Mouse (Mus musculus): ENCODE measurements at regions not wholly inside any gene's neighbourhood (a gene's known extent, or its start where the extent isn't known, plus 50 kb on each side); places are given as distances from the start of the nearest gene placed in this dataset.

DNA sequence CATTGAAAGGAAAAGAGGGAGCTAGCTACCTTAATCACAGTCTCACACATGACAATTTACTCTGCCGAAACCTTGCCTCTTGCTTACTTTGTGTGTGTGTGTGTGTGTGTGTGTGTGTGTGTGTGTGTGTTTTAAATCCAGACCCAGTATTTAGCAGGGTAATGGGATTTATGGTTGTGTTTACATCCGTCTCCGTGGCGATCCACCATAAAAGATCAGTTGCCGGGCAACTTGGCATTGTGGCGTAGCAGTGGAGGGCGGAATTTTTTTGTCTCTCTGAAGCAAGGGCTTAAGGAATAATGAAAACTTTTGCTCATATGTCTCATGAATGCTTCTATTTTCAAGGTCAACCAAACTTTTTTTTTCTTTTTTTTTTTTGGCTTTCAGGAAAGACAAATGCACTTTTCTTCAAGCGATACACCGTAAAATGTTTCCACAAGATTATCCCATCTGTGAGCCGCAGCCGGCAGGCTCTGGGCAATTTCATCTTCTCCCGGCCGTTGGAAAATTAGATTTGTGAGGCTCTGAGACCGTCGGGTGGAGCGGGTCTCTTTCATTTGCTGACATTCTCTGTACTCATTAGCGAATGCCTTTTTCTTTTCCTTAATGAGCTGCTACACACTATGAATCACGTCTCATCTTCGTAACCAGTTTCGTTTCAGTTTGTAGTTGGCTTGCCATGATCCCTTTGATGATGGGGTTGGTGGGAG lies 53.9 kb upstream of the Ptch1 start:
- DNase-seq (ENCODE audit: low spot score in 2 of 2): no peak

DNA sequence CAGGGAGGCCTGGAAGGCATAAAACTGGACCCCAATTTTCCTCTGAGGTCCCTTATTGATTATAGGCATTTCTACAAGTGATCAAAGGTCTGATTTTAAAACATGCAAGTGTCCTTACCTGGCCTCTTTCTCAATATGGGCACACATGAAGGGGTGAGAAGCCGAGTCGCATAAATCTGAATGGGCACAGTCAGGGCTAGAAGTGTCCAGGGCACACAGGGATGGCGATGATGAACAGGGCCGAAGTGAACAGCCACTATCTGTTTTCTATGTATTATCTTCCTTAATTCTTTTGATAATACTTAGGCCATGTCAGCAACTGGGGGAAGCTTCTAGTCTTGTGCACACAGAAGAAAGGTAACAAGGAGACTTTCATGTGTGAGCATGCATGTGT lies 54.5 kb upstream of the Ptch1 start:
- DNase-seq (ENCODE audit: low spot score in 2 of 2): no peak

DNA sequence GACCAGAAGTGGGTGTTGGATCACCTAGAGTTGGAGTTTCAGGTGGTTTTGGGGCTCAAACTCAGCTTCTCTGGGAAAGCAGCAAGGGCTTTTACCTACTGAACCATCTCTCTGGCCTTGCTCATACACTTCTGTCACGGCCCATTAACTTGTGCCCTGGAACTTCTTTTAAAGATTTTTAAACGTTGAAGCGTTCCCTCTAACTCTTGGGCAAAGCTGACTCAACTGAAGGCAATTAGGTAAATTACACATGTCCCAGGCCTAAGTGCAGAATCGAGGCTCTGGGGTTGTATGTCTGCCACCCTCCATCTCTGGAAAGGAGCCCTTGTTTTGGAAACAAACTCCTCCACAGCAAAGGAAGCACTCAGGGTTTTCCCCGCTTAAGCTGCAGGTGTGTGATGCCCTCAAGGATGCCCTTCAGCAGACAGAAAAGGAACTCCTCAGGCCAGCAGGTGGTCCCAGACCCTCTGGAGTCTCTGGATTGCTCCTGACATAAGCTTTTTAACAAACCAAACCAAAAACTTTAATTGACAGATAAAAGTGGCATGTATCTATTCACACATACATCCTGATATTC lies 58.5 kb upstream of the Ptch1 start:
- DNase-seq (ENCODE audit: low spot score in 2 of 2): no peak

DNA sequence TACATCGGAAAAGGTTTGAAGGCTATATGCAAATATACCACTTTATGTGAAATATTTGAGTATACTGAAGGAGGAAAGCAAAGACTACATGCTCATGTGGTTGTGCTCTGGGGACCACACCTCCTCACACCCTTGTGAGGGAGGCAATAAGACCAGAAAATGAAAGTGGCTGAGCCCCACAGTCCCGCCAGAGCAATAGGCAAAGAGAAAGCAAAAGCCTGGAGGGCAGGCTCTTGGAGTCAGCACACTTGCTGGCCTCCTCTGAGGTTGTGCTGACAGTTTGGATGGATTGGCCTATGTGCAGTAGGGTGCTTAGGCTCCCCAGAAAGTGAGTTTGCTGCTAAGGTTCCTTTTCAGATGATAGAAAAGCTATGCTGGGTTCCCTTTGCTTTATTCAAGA lies 60.9 kb upstream of the Ptch1 start:
- no peak for DNase-seq (ENCODE audit: low spot score in 2 of 2)

DNA sequence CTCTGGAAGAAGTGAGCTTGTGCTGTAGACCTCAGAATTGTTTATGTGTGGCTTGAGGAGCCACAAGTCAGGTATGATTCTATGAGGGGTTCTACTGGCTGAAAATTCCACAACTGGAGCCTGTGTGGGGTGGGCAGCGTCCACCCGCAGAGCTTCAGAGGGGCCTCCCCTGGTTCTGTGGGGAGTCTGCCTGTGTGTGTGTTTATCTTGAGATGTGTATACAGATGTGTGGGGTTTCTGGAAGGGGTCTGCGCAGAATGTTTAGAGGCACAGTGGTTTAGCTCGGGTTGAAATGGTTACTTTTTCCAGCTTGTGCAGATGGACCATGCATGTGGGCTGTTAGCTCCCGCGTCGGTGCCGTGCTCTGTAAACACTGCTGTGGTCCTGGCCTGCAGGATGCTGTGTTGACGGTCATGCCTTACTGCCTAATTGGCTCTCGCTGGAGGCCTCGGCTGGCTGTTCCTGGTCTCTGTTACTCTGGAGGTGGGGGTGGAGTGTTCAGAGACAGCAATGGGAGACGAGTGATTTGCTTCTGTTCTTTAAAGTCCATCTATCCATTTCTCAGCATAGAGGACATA lies 68.3 kb upstream of the Ptch1 start:
- DNase-seq (ENCODE audit: low spot score in 2 of 2): no peak

DNA sequence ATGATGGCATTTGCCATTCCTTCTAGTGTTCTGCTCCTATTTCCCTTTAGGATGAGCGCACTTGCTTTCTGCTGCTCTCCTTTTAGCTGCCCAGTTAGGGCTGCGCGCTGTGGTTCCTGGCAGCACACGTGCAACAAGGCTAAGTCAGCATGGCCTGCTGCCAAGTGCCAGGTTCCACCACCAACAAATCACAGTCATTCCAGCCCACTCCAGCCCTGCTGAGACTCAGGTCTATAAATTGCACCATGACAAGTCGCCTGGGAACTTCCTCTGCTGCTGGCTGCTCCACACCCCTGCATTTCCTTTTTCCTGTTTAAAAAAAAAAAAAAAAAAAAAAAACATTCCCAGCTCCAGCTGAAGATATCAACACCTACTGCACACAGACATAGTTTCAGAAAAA lies 69.2 kb upstream of the Ptch1 start:
- DNase-seq (ENCODE audit: low spot score in 2 of 2): peak; percentile 7 to 59

DNA sequence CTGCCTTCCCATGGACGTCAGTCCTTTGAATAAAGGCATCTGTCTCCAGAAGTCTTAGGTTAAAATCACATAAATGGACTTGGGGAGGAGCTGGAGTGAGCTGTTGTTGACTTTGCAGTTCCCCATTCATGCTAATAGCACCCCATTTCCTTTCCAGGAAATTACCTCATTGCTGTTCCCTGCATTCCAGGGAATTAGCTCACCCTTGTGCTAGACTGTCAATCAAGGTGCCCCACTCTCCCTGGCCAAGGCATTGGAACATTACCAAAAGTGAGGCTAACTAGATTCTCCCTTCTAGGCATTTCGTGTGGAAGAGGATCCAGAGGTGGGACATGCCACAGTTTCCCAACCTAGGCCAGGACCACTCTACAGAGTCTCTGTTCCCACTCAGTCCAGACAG lies 70.0 kb upstream of the Ptch1 start:
- no peak for DNase-seq (ENCODE audit: low spot score in 2 of 2)

DNA sequence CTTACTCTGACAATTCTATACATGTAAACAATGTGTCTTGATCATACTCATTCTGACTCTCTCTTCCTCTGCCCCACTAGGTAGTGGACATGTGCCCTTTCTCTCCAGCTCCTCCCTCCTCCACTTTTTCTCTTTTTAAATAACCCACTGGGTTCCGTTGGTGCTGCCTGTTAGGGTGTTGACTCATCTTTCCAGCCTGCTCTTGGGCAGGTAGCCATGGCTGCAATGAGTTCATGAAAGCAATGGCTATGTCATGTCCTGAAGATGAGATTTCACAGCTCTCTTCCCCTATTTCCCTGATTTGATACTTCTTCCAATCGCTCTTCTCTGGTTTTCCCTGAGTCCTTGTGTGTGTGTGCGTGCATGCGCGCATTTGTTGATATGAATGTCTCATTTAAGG lies 70.9 kb upstream of the Ptch1 start:
- no peak for DNase-seq (ENCODE audit: low spot score in 2 of 2)

DNA sequence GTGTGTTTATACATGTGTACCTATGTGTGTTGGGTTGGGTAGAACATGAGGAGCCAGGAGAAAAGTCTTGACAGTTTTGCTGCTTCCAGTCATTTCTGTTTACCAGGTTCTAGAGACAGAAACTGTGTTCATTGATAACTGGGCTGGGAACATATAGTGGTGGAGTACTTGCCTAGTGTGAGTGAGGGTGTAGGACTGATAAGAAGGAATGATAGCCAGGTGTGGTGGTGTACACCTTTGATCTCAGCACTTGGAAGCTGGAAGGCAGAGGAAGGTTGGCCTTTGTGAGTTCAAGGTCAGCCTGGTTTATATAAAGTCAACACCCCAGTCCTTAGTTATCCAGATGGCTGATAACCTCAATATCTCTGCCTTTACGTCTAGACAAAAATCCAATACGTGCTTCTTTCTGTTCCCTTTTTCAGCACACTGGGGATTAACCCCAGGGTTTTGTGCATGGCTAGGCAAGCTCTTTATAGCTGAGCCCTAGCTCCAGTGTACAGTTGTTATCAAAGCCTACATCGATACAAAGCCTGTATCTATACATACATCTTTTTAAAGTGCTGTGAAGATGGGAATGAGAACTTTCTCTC lies 75.8 kb upstream of the Ptch1 start:
- DNase-seq (ENCODE audit: low spot score in 2 of 2): no peak

DNA sequence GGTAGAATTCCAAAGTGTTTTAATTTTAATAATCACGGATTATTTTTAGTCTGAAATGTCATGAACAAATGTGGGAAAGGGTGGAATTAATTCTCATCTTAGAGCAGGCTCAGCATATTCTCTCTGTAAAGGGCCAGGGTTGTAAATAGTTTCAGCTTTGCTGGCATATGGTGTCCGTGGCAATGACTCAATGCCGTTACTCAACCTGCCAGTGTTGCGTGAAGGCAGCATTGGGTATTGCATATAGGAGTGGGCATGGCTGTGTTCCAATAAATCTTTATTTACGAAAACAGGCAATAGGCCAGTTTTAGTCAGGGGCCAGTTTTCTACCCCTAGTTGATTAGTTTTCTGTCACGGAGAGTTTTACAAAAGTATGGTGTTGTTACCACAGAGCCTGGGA lies 81.1 kb upstream of the Ptch1 start:
- DNase-seq (ENCODE audit: low spot score in 2 of 2): peak in 1 of 2 experiments; percentile 11

DNA sequence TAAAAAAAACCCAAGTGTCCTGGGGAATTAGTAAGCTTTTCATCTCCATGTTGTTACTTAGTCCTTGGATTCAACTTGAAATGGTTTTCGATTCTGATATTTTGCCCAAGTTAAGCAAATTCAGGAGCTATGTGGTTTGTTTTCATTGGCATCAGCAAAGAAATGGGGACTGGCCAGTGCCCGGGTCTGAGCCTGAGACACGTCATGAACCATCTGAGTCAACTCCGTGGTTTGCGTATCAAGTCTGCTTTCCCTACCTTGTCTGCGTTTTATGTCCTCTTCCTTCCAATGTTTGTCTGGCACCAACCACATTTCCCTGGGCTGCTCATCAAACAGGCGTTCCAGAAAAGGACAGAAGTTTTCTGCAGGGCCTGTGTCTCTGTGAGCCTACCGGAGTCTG lies 83.7 kb upstream of the Ptch1 start:
- no peak for DNase-seq (ENCODE audit: low spot score in 2 of 2)

DNA sequence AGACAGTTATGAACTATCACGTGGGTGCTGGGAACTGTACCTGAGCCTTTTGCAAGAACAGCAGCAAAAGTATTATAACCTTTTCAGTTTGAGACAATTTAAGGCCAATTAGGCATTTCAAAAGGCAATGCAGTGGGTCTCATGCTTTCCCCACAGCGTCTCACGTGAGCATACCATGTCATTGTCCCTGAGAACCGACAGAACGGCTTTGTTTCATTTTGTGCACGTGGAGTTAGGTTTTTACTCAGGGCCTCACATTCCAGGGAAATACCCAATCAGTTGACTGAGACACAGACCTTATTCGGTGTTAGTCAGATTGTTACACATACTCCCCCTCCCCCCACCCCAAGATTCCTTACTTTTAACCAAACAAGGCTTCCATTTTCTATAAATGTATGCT lies 86.0 kb upstream of the Ptch1 start:
- DNase-seq (ENCODE audit: low spot score in 2 of 2): no peak

DNA sequence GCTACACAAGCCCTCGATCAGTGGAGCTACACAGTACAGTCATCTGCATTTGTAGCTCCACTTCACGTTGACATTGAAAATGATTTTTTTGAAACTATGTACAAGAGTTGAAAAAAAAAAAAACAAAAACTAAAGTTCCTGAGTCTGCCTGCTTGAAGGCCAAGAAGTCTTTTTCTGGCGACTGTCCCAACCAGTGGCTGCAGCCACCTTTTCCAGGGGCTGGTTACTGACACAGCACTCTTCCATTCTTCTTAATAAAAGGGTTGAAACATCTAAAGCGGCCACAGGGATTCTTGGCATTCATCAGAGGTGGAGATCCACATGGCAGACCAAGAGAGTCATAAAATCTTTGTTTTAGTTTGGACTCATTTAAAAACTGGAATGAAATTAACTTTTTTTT lies 87.0 kb upstream of the Ptch1 start:
- no peak for DNase-seq (ENCODE audit: low spot score in 2 of 2)

DNA sequence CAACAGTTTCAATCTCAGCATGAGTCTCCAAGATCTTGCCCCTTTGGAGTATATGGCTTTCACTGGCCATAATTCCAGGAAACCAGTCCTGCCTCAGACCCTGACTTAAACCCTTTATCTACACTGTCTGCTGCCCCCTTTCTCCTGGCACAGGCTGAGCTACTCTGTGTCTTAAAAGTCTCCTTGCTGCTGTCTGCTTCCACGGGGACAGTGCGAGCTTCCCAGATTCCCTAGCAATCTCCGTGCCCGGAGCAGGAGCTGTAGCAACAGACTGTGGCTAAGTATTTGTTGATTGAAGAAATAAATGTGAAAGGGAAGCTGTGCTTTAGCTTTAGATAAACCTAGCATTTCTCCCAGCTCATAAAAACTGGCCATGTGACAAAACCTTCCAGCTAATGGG lies 95.2 kb upstream of the Ptch1 start:
- DNase-seq (ENCODE audit: low spot score in 2 of 2): no peak

DNA sequence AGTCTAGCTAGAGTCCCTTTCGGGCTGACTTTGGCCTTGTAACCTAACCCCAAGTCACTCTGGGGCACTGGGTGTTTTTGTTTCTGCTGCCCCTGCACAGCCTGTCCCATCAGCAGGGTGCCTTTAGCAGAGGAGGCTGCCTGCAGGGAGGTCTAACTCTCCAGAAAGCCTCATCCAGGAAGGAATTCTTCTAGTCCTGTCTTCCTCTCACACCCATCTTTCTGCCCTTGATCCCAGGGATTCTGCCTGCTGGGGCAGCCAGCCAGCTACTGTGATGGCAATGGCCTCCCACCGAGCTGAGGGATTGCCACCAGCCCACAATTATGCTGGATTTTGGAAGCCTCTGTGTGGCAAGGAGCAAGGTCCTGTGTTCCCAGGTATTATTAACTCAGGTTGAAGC lies 95.6 kb upstream of the Ptch1 start:
- no peak for DNase-seq (ENCODE audit: low spot score in 2 of 2)

DNA sequence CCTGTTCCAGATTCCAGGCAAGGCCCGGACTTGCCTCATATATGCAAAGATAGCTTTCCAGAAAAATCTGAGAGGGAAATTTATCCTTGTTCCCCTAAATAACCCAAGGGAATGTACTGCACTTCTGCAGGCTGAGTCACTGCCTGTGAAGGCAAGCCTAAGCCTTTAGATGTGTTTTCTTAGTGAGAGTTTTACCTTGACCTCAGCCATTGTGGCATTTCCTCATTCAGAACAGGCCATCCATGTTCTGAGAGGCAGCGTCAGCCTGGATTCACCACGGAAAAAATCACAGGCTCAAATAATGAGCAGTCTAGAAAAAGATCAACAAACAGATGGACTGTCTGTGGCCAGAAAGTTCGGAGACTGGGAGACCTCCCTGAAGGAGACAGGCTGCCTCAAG lies 99.0 kb upstream of the Ptch1 start:
- DNase-seq (ENCODE audit: low spot score in 2 of 2): no peak

DNA sequence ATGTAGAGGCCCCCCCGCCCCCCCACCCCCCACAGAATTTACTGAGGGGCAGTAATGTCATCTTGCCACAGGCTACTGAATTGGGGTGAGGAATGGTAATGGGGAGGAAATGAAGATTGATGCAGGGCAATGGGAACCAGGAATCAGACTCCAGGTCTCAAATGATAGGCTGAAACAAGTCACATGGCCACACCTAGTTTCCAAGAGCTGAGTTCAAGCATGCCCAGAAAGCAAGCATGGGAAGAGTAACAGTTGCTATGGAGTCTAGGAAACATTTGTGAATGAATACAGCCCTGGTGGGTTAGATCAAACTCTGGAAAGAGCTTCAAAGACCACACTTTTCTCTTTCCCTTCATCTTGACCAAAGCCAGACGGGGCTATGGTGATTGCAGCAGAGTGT lies 104.3 kb upstream of the Ptch1 start:
- no peak for DNase-seq (ENCODE audit: low spot score in 2 of 2)

DNA sequence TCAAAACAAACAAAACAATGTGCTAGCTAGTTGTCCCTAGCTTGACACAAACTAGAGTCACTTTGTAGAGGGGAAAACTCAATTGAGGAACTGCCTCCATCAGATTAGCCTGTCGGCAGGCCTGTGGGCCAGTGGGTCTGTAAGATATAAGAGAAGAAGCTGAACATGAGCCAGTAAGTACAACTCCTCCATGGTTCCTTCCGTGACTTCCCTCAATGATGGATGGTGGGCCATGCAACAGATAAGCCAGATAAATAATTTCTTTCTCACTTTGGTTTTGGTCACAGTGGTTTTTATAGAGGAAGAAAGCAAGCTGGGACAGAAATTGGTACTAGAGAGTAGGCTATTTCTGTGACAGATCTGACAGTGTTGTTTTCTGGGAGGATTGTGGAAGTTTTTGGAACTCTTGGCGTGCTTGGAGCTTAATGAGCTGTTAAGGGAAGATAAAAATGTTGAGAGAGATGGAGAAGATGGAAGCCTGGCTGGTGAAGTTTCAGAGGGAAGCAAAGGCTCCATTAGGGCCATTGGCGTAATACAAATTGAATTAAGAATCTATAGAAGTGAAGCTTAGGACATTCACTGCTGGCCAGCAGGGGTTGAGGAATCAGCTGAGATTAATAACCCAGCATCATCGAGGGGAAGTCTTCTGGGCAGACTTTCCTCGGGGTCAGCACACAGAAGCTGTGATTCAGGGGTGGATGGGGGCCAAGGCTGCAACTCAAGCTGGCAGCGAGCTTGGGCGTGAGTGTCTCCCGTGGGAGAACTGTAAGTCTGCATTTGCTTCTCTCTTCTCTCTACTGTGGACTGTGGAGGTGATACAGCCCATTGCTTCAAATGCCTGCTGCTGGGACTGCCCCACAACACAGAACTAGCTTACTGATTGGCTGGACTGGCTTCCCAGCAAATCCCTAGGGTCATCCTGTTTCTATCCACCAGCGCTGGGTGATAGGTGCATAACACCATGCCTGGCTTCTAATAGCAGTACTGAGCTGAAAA lies 105.2 kb upstream of the Ptch1 start:
- no peak for DNase-seq (ENCODE audit: low spot score in 2 of 2)

DNA sequence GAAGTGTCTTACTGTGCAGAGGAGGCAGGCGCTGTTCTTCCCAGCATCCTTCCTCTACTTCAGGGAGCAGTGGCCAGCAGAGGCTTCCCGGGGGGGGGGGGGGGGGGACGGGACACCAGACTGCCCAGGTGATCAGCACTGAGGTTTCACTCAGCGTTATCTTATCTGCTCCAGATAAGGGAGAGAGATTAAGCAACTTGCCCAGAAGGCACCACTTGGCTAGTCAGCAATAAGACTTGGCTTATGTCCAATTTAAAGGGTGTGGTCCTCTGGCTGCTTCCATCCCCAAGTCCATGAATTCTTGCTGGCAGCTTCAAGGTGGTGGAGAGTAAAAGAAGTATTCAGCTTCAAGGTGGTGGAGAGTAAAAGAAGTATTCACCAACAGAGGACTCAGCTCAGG lies 108.9 kb upstream of the Ptch1 start:
- no peak for DNase-seq (ENCODE audit: low spot score in 2 of 2)

DNA sequence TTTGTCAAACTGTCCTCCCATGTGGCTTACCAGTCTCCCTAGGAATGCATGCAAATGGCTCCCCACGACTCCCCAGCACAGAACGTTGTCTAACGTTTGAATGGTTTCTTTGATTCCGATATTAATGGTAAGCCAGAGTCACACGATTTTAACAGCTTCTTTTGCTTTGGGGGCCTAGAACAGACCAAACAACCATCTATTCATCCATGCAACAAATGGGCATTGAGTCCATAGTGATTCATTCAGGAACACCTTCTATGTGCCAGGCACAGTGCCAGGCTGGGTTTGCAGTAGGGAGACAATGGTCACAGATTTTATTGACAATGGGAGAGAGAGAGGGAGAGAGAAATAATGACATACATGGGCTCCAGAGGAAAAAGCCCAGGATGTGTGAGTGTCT lies 118.6 kb upstream of the Ptch1 start:
- peak; percentile 17 to 71 for DNase-seq (ENCODE audit: low spot score in 2 of 2)

DNA sequence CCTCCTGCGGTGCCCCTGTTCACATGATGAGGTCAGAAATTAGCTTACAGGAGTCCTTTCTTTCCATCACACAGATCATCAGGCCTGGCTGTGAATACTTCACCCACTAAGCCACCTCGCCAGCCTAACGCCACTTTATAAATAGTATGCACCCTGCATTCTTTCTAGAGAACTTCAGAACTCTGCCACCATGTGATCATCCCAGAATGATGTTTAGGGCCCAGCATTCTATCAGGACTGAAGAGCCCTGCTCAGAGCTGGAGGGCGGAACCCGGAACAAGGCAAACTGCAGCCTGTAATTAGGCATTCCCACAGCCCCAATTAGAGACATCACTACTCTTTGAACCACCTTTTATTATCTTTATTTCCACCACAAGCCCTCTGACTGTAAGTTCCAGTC lies 120.2 kb upstream of the Ptch1 start:
- DNase-seq (ENCODE audit: low spot score in 2 of 2): no peak

DNA sequence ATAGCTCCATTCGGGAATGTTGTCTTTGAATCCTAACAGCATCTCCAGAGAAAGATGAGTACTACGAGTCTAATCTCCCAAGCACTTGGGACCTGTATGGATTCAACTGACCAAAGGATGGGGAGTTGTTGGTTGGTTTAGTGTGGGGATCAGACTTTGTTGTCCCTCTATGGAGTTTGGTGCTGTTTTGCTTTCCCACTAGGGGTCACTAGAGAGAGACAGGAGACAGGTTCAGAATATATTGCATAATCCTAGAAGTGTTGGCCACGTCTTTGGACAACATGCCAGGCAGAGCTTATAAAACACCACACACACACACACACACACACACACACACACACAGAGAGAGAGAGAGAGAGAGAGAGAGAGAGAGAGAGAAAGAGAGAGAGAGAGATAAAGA lies 118.6 kb upstream of the Ercc6l2 start:
- no peak for DNase-seq (ENCODE audit: low spot score in 2 of 2)

Measured in left cerebral cortex, adult 8-10 months (tissue).